Mouse (Mus musculus) adrenal gland, postnatal 36 days (tissue): ENCODE measurements around the gene Wbp2. TPM values are rescaled to one million over a fixed set of nuclear protein-coding genes. Genes with fewer than 3 reads are reported as not detected.

Experiments
- DNase-seq, 2 experiments: peaks; one replicate each; pipeline ENCODE4 v3.0.0; 2021; ENCODE audit warnings: mixed read lengths in 1 of 2
- total RNA-seq, 2 experiments: library from RNA; stranded (reverse); gene quantifications; 2 replicates each; pipeline ENCODE4 v1.2.3; 2021

The Wbp2 gene
- total RNA-seq, 2 experiments from 2014 or later, result 157 to 178 TPM

DNA sequence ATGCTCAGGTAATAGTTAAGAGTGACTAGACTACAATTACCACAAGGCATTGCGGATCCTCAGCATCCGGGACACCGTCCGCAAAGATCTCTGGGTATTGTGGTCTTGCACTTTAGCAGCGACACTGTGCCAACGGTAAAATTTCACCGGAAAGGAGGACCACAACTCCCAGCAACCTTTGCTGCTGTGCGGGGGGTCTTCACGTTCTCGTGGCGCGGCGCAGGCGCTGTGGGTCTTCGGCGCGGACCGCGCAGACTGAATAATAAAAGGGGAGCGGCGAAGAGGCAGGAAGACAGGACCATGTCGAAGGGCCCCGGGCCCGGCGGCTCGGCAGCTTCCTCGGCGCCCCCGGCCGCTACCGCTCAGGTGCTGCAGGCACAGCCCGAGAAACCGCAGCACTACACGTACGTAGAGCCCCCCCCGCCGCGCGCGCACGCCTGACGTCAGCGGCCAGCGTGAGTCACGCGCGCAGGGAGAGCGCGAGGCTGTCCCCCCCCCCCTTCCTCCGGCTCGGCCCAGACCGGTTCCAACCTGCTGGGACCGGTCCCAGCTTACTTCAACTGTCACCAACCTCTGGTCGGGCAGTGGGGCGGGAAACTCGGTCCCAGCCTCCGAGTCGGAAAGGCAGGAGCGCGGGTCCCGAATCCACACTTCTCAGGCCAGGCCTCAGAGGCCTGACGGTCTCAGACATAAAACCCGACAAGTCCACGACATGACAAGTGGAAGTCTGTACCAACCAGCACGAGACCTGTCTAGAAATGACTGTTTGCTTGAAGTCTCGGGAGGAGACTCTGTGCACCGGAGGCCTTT is 56.5 kb downstream of the Wbp2 start, which contains the start of gene Unk:
Gene Unk (plus strand): TSS at position 235 of the 810 bp plus-strand sequence.
- DNase-seq, result peak; percentile 96

DNA sequence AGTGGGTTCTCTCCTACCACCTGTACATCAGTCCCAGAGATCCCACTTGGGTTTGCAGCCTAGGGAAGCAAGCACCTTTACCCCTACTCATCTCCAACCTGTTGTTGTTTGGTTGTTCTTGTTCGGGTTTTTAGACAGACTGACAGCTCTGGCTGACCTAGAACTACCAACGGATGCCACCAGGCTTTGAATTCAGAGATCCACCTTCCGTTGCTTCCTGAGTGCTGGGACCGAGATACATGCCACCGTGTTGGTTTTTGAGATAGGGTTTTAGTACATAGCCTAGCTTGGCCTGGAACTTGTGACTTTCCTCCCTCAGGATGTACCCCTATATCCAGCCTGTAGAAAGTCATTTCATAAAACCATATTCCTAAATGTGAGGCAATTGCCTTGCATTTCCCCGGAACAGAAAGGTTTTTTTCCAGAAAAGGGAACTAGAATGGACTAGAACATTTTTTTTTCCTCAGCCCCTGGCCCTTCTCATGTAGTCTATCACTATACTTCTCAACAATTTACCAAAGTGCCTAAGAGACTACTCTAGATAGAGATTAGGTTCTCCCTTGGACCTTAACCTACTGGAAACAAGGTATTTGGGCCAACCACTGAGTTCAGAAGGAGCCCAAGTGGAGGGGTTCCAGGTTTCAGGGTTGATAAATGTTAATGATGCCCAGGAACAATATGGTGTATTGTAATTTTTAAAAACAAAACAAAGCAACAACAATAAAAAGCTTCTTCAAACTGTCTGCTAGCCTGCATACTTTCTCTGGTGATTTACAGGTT is 57.5 kb downstream of the Wbp2 start:
- DNase-seq, result no peak

Other genes starting within 250 kb of the Wbp2 start
- under 1 TPM; 0.20 TPM for gene Myo15b, start 228.6 kb downstream of the Wbp2 start, total RNA-seq
- gene Smim5, start 187.0 kb downstream of the Wbp2 start, total RNA-seq, result under 1 TPM in 1 of 2 experiments, not detected in 1; 0.26 TPM
- gene Smim6, start 175.0 kb downstream of the Wbp2 start, total RNA-seq, result not detected
- 10 to 100 TPM; 40.8 to 42.5 TPM for gene Sap30bp, start 153.7 kb downstream of the Wbp2 start, total RNA-seq
- 10 to 100 TPM; 20.5 to 24.8 TPM for gene Recql5, start 153.5 kb downstream of the Wbp2 start, total RNA-seq
- gene Itgb4, start 112.3 kb downstream of the Wbp2 start, total RNA-seq, result 1 to 10 TPM; 2.3 to 3.1 TPM
- gene Galk1, start 74.3 kb downstream of the Wbp2 start, total RNA-seq, result 10 to 100 TPM; 40.7 to 50.3 TPM
- gene H3f3b, start 59.0 kb downstream of the Wbp2 start, total RNA-seq, result 100 to 1,000 TPM; 347 to 353 TPM
- 10 to 100 TPM; 18.3 to 20.2 TPM for gene Unk, start 56.7 kb downstream of the Wbp2 start, total RNA-seq
- gene Unc13d, start 9.0 kb downstream of the Wbp2 start, total RNA-seq, result under 1 TPM; 0.49 to 0.66 TPM
- gene Trim47, start 40.2 kb upstream of the Wbp2 start, total RNA-seq, result 10 to 100 TPM; 14.7 to 23.0 TPM
- 10 to 100 TPM in 1 of 2 experiments, 1 to 10 TPM in 1; 9.3 to 11.7 TPM for gene Trim65, start 44.1 kb upstream of the Wbp2 start, total RNA-seq
- 100 to 1,000 TPM in 1 of 2 experiments, 10 to 100 TPM in 1; 95.9 to 107 TPM for gene Mrpl38, start 51.9 kb upstream of the Wbp2 start, total RNA-seq
- gene Fbf1, start 81.2 kb upstream of the Wbp2 start, total RNA-seq, result 10 to 100 TPM; 38.4 to 41.6 TPM
- 10 to 100 TPM; 20.0 to 28.5 TPM for gene Ten1, start 111.9 kb upstream of the Wbp2 start, total RNA-seq
- gene Acox1, start 112.0 kb upstream of the Wbp2 start, total RNA-seq, result 100 to 1,000 TPM; 170 to 228 TPM
- gene Evpl, start 151.1 kb upstream of the Wbp2 start, total RNA-seq, result under 1 TPM; 0.70 to 0.82 TPM
- gene Srp68, start 187.2 kb upstream of the Wbp2 start, total RNA-seq, result 10 to 100 TPM; 77.4 to 81.8 TPM
- not detected for gene Galr2, start 193.9 kb upstream of the Wbp2 start, total RNA-seq
- gene Exoc7, start 220.2 kb upstream of the Wbp2 start, total RNA-seq, result 10 to 100 TPM; 57.6 to 68.8 TPM
- under 1 TPM in 1 of 2 experiments, not detected in 1; 0.10 TPM for gene Foxj1, start 248.4 kb upstream of the Wbp2 start, total RNA-seq